Mouse (Mus musculus) MN1 (cell line): ENCODE results near the gene Chst12.

Experiments
- DNase-seq: peaks from one replicate; pipeline ENCODE4 v3.0.0-alpha.2; 2016; ENCODE audit warnings: low spot score

Chst12 gene

GRCm38 (mm10) chr5:140570223-140570870, 65.0 kb downstream of the Chst12 start:
- no peak for DNase-seq

DNA sequence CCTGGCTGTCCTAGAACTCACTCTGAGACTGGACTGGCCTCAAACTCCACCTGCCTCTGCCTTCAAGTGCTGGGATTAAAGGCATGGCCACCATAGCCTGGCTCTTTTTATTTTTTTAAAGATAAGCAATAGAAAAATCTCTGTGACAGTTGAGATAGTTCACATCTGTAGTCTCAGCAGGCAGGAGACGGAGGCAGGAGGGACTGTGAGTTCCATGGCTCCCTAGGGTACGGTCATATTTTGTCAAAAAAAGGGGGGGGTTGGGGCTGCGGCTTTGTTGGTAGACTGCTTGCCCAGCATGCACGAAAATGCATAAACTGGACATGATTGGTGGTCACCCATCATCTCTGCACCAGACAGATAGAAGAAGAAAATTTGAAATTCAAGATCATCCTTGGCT, 65.9 kb downstream of the Chst12 start:
- no peak for DNase-seq

DNA sequence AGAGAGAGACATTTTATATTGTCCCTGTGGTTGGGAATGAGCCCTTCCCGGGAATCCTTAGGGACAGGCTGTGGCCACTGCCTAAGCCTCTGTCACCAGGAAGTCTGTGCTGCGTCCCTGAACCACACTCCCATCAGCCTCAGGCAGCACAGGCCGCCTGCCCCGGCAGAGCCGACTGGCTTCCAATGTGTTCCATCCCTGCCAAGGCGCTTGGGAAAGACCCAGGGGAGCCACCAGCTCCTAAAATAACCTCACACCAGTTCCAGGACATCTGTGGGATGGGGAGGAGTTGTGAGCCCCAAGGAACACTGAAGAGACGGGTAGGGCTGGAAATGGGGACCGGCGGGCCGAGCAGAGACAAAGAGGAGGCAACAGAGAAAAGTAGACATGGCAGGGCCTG, 66.3 kb downstream of the Chst12 start:
- DNase-seq = no peak

GRCm38 (mm10) chr5:140572611-140573010, 67.3 kb downstream of the Chst12 start:
- no peak for DNase-seq
